Mouse (Mus musculus) CD4-positive, CD25-positive, alpha-beta regulatory T cell, adult 4 months (primary cell): ENCODE data around the gene Rsrp1. TPM values are rescaled to one million over a fixed set of nuclear protein-coding genes. Genes with fewer than 3 reads are reported as not detected.

Source experiments
- ATAC-seq: one replicate; pipeline ENCODE4 v1.8.0; 2017
- polyA plus RNA-seq, 2 experiments: library from polyadenylated mRNA; unstranded; fragments of 100-300 nt; shearing (Covaris generic); gene quantifications; one replicate each; pipeline ENCODE4 v1.2.1; 2017

The Rsrp1 gene
- polyA plus RNA-seq, 2 experiments from 2014 or later, result 223 to 361 TPM

- no peak for ATAC-seq
These were observed 1.1 kb upstream of the Rsrp1 start for GRCm38 (mm10) chr4:134922111-134922924.

GRCm38 (mm10) chr4:134922925-134923244 is 507 bp upstream of the Rsrp1 start:
- ATAC-seq, result no peak

- peak; percentile 35 for ATAC-seq
These were observed 788 bp downstream of the Rsrp1 start for GRCm38 (mm10) chr4:134924019-134924741.

GRCm38 (mm10) chr4:134925206-134925605 is 1.8 kb downstream of the Rsrp1 start:
- no peak for ATAC-seq

- no peak for ATAC-seq
These were observed 4.5 kb downstream of the Rsrp1 start for GRCm38 (mm10) chr4:134927815-134928463.

- ATAC-seq, result no peak
These were observed 5.1 kb downstream of the Rsrp1 start for GRCm38 (mm10) chr4:134928464-134928836.

GRCm38 (mm10) chr4:134929536-134929935 is 6.1 kb downstream of the Rsrp1 start:
- ATAC-seq, result no peak

- ATAC-seq, result no peak
These were observed 6.8 kb downstream of the Rsrp1 start for GRCm38 (mm10) chr4:134930190-134930589.

GRCm38 (mm10) chr4:134930684-134931481 is 7.5 kb downstream of the Rsrp1 start, which contains the start of gene Syf2:
Syf2 (plus strand) TSS chr4:134930898.
- peak; percentile 85 for ATAC-seq

GRCm38 (mm10) chr4:134937240-134938176 is 14.1 kb downstream of the Rsrp1 start:
- no peak for ATAC-seq

GRCm38 (mm10) chr4:134939900-134940299 is 16.5 kb downstream of the Rsrp1 start:
- no peak for ATAC-seq

GRCm38 (mm10) chr4:134943758-134944538 is 20.6 kb downstream of the Rsrp1 start:
- ATAC-seq, result no peak

GRCm38 (mm10) chr4:134946024-134946744 is 22.8 kb downstream of the Rsrp1 start:
- ATAC-seq, result no peak

- ATAC-seq, result no peak
These were observed 27.2 kb downstream of the Rsrp1 start for GRCm38 (mm10) chr4:134950518-134951091.

- no peak for ATAC-seq
These were observed 31.1 kb downstream of the Rsrp1 start for GRCm38 (mm10) chr4:134954461-134954860.

- ATAC-seq, result no peak
These were observed 31.8 kb downstream of the Rsrp1 start for GRCm38 (mm10) chr4:134955196-134955595.

- no peak for ATAC-seq
These were observed 32.5 kb downstream of the Rsrp1 start for GRCm38 (mm10) chr4:134955845-134956244.

- ATAC-seq, result no peak
These were observed 32.9 kb downstream of the Rsrp1 start for GRCm38 (mm10) chr4:134956328-134956727.

GRCm38 (mm10) chr4:134963021-134963776 is 39.8 kb downstream of the Rsrp1 start:
- ATAC-seq, result peak; percentile 32
